Mouse (Mus musculus) small intestine, adult 2 months (tissue): ENCODE measurements around the gene Actr8. TPM values are rescaled to one million over a fixed set of nuclear protein-coding genes. Genes with fewer than 3 reads are reported as not detected.

Source experiments
- H3K27ac ChIP-seq: fragments of 200-500 bp; 2 replicates; pipeline ENCODE4 v1.5.1; 2012; ENCODE audit warnings: low read depth, low read length, control low read depth, inconsistent platforms; ENCODE audit not compliant: insufficient read depth
- H3K27me3 ChIP-seq: fragments of 200-500 bp; 2 replicates; pipeline ENCODE4 v1.6.1; 2012; ENCODE audit warnings: mild to moderate bottlenecking, moderate library complexity, low read length, inconsistent platforms; ENCODE audit not compliant: control insufficient read depth, insufficient read depth
- H3K36me3 ChIP-seq: fragments of 200-500 bp; 2 replicates; pipeline ENCODE4 v1.6.1; 2012; ENCODE audit warnings: mild to moderate bottlenecking, low read length, control low read depth, inconsistent platforms; ENCODE audit not compliant: control insufficient read depth, insufficient read depth
- H3K4me1 ChIP-seq: fragments of 200-500 bp; 2 replicates; pipeline ENCODE4 v1.6.1; 2012; ENCODE audit warnings: low read length, inconsistent platforms, mixed read lengths; ENCODE audit not compliant: control insufficient read depth, insufficient read depth, insufficient read length
- H3K4me3 ChIP-seq: fragments of 200-500 bp; 2 replicates; pipeline ENCODE4 v1.5.1; 2012; ENCODE audit warnings: low read depth, mild to moderate bottlenecking, control low read depth, inconsistent platforms, low read length, moderate library complexity
- CTCF ChIP-seq: fragments of 200-500 bp; IDR thresholded peaks from 2 replicates; pipeline ENCODE4 v1.5.1; 2012; ENCODE audit warnings: low read depth, mild to moderate bottlenecking, control low read depth, inconsistent platforms, low read length, moderate library complexity, mixed read lengths; ENCODE audit not compliant: insufficient replicate concordance, insufficient read length; ENCODE audit errors: extremely low read depth
- POLR2A ChIP-seq: fragments of 200-500 bp; IDR thresholded peaks from 2 replicates; pipeline ENCODE4 v1.6.1; 2012; ENCODE audit warnings: low read depth, mild to moderate bottlenecking, control low read depth, inconsistent platforms, low read length, moderate library complexity
- WGBS: fragments of 180-500 bp; shearing (Covaris S2); methylation state at CpG from one replicate; pipeline ENCODE4 v1.1.7; 2018; 5-methylcytosine and 5-hydroxymethylcytosine counted together
- polyA plus RNA-seq: library from polyadenylated mRNA; depleted of rRNA; stranded (reverse); fragments of >200 nt; gene quantifications from 2 replicates; pipeline ENCODE4 v1.2.3, GENCODE M21; 2012

Gene Actr8
- polyA plus RNA-seq, 1 experiment = 6.3 TPM

DNA sequence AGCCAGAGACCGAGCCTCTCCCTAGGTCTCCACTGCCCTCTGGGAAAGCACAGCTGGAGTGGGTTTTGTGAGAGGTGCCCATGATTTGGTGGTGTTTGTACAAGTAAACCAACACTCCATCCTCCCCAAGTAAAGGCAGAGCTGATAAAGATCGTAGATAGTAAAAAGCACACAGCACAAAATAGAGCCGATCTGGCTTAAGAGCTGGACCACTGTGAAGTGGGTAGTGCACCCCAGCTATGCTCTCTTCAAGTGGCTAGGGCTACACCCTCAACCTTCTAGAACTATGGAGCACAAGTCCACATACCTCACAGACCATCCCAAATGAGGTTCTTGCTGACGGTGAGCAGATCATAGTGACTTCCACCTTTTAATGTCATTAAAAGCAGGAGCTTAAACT, 61.3 kb downstream of the Actr8 start:
- H3K27ac ChIP-seq = no peak overlapping the region
- no peaks in the 10 kb centered on the region for H3K4me1 ChIP-seq
- H3K36me3 ChIP-seq = peaks cover 42% of the 10 kb centered on the region
- TF ChIP-seq POLR2A (no peak), CTCF (no peak)
- no peaks in the 10 kb centered on the region for H3K27me3 ChIP-seq
- no peak overlapping the region for H3K4me3 ChIP-seq
- 67% methylated on average over 4 of the region's 4 CpGs for WGBS

GRCm38 (mm10) chr14:30041836-30042235, 63.7 kb downstream of the Actr8 start:
- no peak for TF ChIP-seq CTCF
- no peak for TF ChIP-seq POLR2A
- 66% methylated on average over 9 of the region's 9 CpGs for WGBS
- H3K4me3 ChIP-seq = no peak overlapping the region

GRCm38 (mm10) chr14:30043356-30043940, 65.3 kb downstream of the Actr8 start:
- H3K4me1 ChIP-seq = no peaks in the 10 kb centered on the region
- TF ChIP-seq CTCF (no peak), POLR2A (no peak)
- 78% methylated on average over 7 of the region's 7 CpGs for WGBS
- peaks cover 14% of the 10 kb centered on the region; the same call in 1 of the 2 replicates for H3K36me3 ChIP-seq
- no peak overlapping the region for H3K4me3 ChIP-seq
- H3K27ac ChIP-seq = no peak overlapping the region
- H3K27me3 ChIP-seq = no peaks in the 10 kb centered on the region

More at GRCm38 (mm10) chr14:30041836-30042235, 63.7 kb downstream of the Actr8 start:
- Histone ChIP-seq H3K4me1 (no peaks in the 10 kb centered on the region), H3K27me3 (no peaks in the 10 kb centered on the region), H3K27ac (no peak overlapping the region), H3K36me3 (peaks cover 26% of the 10 kb centered on the region)

- H3K27me3 ChIP-seq = no peaks in the 10 kb centered on the region
- 71% methylated on average over 10 of the region's 10 CpGs for WGBS
- TF ChIP-seq CTCF (no peak), POLR2A (no peak)
- H3K36me3 ChIP-seq = peaks cover 4% of the 10 kb centered on the region; the same call in 1 of the 2 replicates
- H3K27ac ChIP-seq = no peak overlapping the region
- no peaks in the 10 kb centered on the region for H3K4me1 ChIP-seq
- H3K4me3 ChIP-seq = no peak overlapping the region
Measured at GRCm38 (mm10) chr14:30045239-30045638, 67.1 kb downstream of the Actr8 start.

GRCm38 (mm10) chr14:30045704-30046220, 67.6 kb downstream of the Actr8 start:
- 75% methylated on average over 8 of the region's 8 CpGs for WGBS

GRCm38 (mm10) chr14:30046976-30047375, 68.8 kb downstream of the Actr8 start:
- WGBS = 88% methylated on average over 4 of the region's 4 CpGs
- TF ChIP-seq POLR2A (no peak), CTCF (no peak)
- H3K36me3 ChIP-seq = no peaks in the 10 kb centered on the region

More at GRCm38 (mm10) chr14:30045704-30046220, 67.6 kb downstream of the Actr8 start:
- H3K27me3 ChIP-seq = no peaks in the 10 kb centered on the region
- TF ChIP-seq CTCF (no peak), POLR2A (no peak)
- no peak overlapping the region for H3K27ac ChIP-seq
- 0 out of 2 replicates have a peak, but pooled peaks cover under 1% of the 10 kb centered on the region for H3K36me3 ChIP-seq
- H3K4me1 ChIP-seq = no peaks in the 10 kb centered on the region
- H3K4me3 ChIP-seq = no peak overlapping the region

DNA sequence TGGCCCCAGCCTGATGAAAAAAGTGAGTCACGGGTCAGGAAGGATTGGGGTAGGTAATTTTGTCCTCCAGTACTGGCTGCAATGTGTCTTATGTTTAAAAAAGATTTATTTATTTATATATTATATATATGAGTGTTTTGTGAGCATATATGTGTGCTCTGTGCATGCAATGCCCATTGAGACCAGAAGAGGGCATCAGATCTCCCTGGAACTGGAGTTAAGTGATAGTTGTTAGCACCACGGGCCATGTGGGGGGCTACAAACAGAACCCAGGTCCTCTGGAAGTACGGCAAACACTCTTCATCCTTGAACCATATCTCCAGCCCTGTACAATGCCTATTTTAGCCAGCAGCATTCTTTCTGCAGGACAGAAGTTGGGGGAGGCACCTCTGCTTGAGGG, 69.9 kb downstream of the Actr8 start:
- Histone ChIP-seq H3K36me3 (no peaks in the 10 kb centered on the region), H3K27me3 (no peaks in the 10 kb centered on the region), H3K4me3 (no peak overlapping the region), H3K27ac (no peak overlapping the region), H3K4me1 (no peaks in the 10 kb centered on the region)
- peak; percentile 28; the same call in 1 of the 2 replicates for TF ChIP-seq CTCF
- no peak for TF ChIP-seq POLR2A
- 86% methylated on average over 3 of the region's 3 CpGs for WGBS

More at GRCm38 (mm10) chr14:30046976-30047375, 68.8 kb downstream of the Actr8 start:
- Histone ChIP-seq H3K4me1 (no peaks in the 10 kb centered on the region), H3K27me3 (no peaks in the 10 kb centered on the region), H3K4me3 (no peak overlapping the region), H3K27ac (no peak overlapping the region)
